Mouse (Mus musculus) limb, embryonic 14.5 days (tissue): ENCODE results near the gene Zfp385b. TPM values are rescaled to one million over a fixed set of nuclear protein-coding genes. Genes with fewer than 3 reads are reported as not detected.
"Not testable (repeated sequence)": the region's sequence is repeated elsewhere in the genome, so short reads cannot be mapped to it uniquely, and the experiment has no call there.

ENCODE experiments used
- ATAC-seq: fragments of 200-750 bp; cut with Nextera tagmentation; 2 replicates; pipeline ENCODE4 v1.8.0; 2017; ENCODE audit warnings: low read depth, moderate number of reproducible peaks, moderate TSS enrichment; ENCODE audit not compliant: low FRiP score
- DNase-seq: peaks from one replicate; pipeline ENCODE4 v3.0.0-alpha.2; 2015; ENCODE audit warnings: low spot score
- H3K27ac ChIP-seq: fragments of 300-500 bp; sonication (generic); replicated peaks from 2 replicates; pipeline ENCODE4 v1.5.1; 2014; ENCODE audit warnings: low read depth, mild to moderate bottlenecking, low read length, moderate library complexity, mixed read lengths
- H3K27me3 ChIP-seq: fragments of 300-500 bp; sonication (generic); 2 replicates; pipeline ENCODE4 v1.6.1; 2014; ENCODE audit warnings: low read length, mixed read lengths; ENCODE audit not compliant: control insufficient read depth, insufficient read depth
- H3K36me3 ChIP-seq: fragments of 300-500 bp; sonication (generic); 2 replicates; pipeline ENCODE4 v1.6.1; 2014; ENCODE audit warnings: mild to moderate bottlenecking, low read length, moderate library complexity, mixed read lengths; ENCODE audit not compliant: control insufficient read depth, insufficient read depth
- H3K4me1 ChIP-seq: fragments of 300-500 bp; sonication (generic); 2 replicates; pipeline ENCODE4 v1.6.1; 2014; ENCODE audit warnings: antibody characterized with exemption, low read length, mixed read lengths; ENCODE audit not compliant: control insufficient read depth, insufficient read depth
- H3K4me2 ChIP-seq: fragments of 300-500 bp; sonication (generic); replicated peaks from 2 replicates; pipeline ENCODE4 v1.6.1; 2014; ENCODE audit warnings: low read depth, mild to moderate bottlenecking, low read length, moderate library complexity; ENCODE audit not compliant: severe bottlenecking
- H3K4me3 ChIP-seq: fragments of 300-500 bp; sonication (generic); replicated peaks from 2 replicates; pipeline ENCODE4 v1.5.1; 2014; ENCODE audit warnings: low read length
- H3K9ac ChIP-seq: fragments of 300-500 bp; sonication (generic); 2 replicates; pipeline ENCODE4 v1.6.1; 2014; ENCODE audit warnings: mild to moderate bottlenecking, low read depth, low read length, moderate library complexity; ENCODE audit not compliant: severe bottlenecking
- H3K9me3 ChIP-seq: fragments of 300-500 bp; sonication (generic); 2 replicates; pipeline ENCODE4 v1.6.1; 2016; ENCODE audit warnings: low read length; ENCODE audit not compliant: control insufficient read depth
- POLR2A ChIP-seq: fragments of 200-500 bp; IDR thresholded peaks from 2 replicates; pipeline ENCODE4 v1.8.0; 2012; ENCODE audit warnings: inconsistent platforms, mild to moderate bottlenecking, moderate library complexity, borderline replicate concordance; ENCODE audit not compliant: insufficient read depth, insufficient read length; ENCODE audit errors: extremely low read depth
- WGBS: fragments of 180-500 bp; shearing (Covaris S2); extraction: QIAGEN DNeasy Blood & Tissue Kit; methylation state at CpG from one replicate; pipeline ENCODE4 v1.1.7; 2014; 5-methylcytosine and 5-hydroxymethylcytosine counted together
- polyA plus RNA-seq, 2 experiments: library from polyadenylated mRNA; depleted of rRNA in 1 of 2; stranded (reverse) in 1 of 2; unstranded in 1 of 2; fragments of >200 nt; fragmentation: Nextera tagmentation in 1 of 2; extraction: Ambion mirVana in 1 of 2; gene quantifications; 2 replicates each; pipeline versions ENCODE4 v1.2.1 to v1.2.3; 2012 to 2014

Zfp385b gene
- polyA plus RNA-seq, 2 experiments = 12.0 to 13.8 TPM

DNA sequence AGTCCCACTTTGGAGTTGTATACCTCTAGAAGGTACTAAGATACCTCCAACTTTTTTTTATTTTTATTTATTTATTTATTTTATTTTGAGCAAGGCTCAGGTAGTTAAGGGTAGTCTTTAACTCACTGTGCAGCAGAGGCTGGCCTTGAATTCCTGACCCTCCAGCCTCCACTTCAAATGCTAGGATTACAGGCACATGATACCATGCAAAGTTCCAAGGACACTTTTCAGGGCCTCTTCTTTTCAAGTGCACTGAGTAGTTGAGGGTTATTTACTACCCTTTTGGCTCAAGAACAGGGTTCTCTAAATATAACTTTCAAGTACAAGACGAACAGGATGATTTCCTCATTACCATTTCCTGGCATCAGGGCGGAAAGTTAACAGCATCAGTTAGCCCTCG, 365.7 kb downstream of the Zfp385b start:
- ATAC-seq = no peak
- DNase-seq = no peak
- WGBS = 55% methylated on average over 3 of the region's 3 CpGs
- Histone ChIP-seq H3K4me1 (no peaks in the 10 kb centered on the region), H3K36me3 (no peaks in the 10 kb centered on the region), H3K27ac (no peak overlapping the region), H3K4me2 (no peak overlapping the region), H3K9me3 (no peaks in the 10 kb centered on the region), H3K4me3 (no peak overlapping the region), H3K27me3 (no peaks in the 10 kb centered on the region), H3K9ac (no peak overlapping the region)
- no peak for TF ChIP-seq POLR2A

DNA sequence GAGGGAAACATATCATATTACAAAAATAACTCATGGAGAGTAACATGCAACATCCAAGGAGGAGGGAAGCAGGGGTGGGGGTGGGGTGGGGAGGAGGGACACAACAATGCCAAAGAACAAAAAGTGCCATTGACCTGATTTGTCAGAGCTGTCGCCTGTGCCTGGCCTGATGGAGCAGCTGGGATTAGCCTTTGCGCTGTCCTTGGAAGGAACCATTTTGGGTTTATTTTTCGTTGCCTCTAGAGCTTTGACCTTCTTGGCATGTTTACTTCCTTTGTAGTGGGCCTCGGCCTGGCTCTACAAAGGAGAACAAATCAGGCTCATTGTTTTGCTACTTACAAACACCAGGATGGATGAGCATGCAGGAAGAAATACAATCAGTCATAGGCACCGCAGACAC, 369.4 kb downstream of the Zfp385b start:
- not testable (repeated sequence) for H3K9me3 ChIP-seq, H3K27ac ChIP-seq, H3K36me3 ChIP-seq, H3K4me1 ChIP-seq, ATAC-seq, H3K4me2 ChIP-seq, H3K9ac ChIP-seq, H3K4me3 ChIP-seq, DNase-seq, H3K27me3 ChIP-seq
- 84% methylated on average over 5 of the region's 5 CpGs for WGBS

DNA sequence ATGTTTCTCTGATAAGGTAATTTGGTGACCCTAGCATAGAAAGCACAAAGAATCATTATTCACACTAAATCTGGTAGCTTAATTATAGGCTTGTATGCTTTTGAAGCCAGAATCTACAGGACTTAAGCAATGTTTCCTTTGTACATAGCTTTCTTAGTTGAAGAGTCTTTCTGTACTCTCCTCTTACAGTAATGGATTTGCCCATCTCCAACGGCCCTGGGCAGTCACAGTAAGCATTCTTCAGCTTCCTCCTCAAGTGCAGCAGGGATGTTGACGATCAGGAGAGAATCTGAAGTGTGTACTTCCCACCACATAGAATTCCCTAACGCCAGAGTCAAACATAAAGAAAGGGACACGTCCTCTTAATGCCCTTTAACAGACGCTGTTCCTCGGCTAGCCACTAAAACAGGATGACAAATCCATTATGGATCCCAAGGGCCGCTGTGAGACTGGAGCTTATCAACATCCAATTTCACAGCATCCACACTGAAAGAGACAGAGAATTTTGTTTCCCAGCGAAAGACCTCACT, 370.4 kb downstream of the Zfp385b start:
- TF ChIP-seq POLR2A = no peak

DNA sequence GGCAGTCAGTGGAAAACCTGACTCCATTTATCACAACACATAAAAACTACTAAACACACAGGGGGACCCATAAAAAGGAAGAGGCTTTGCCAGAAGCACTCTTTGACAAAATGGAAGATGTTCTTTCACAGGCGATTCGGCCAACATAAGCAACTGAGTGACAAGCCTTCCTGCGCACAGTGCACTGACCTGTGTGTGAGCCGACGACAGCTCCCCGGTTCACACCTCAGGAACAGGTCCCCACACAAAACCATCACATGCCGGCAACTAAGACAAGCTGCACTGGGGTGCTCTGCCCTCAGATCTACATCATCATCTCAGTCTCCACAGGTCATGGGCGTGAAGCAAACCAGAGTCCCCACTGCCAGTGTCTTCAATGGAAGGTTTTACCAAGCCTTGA, 375.2 kb downstream of the Zfp385b start:
- ATAC-seq (no peak), DNase-seq (no peak)
- 54% methylated on average over 8 of the region's 8 CpGs for WGBS
- H3K9me3 ChIP-seq = no peaks in the 10 kb centered on the region
- TF ChIP-seq POLR2A = no peak
- no peaks in the 10 kb centered on the region for H3K36me3 ChIP-seq
- H3K9ac ChIP-seq = no peak overlapping the region
- peaks cover 9% of the 10 kb centered on the region for H3K4me1 ChIP-seq
- no peak overlapping the region for H3K4me2 ChIP-seq
- no peaks in the 10 kb centered on the region for H3K27me3 ChIP-seq
- H3K27ac ChIP-seq = no peak overlapping the region
- no peak overlapping the region for H3K4me3 ChIP-seq

More for the DNA sequence above, 370.4 kb downstream of the Zfp385b start:
- no peaks in the 10 kb centered on the region for H3K9me3 ChIP-seq
- DNase-seq = no peak
- H3K4me3 ChIP-seq = no peak overlapping the region
- H3K9ac ChIP-seq = no peak overlapping the region
- no peak overlapping the region for H3K27ac ChIP-seq
- no peaks in the 10 kb centered on the region for H3K27me3 ChIP-seq
- H3K4me1 ChIP-seq = peaks cover 5% of the 10 kb centered on the region
- no peaks in the 10 kb centered on the region for H3K36me3 ChIP-seq
- no peak overlapping the region for H3K4me2 ChIP-seq
- no peak for ATAC-seq
- WGBS = 32% methylated on average over 8 of the region's 8 CpGs

DNA sequence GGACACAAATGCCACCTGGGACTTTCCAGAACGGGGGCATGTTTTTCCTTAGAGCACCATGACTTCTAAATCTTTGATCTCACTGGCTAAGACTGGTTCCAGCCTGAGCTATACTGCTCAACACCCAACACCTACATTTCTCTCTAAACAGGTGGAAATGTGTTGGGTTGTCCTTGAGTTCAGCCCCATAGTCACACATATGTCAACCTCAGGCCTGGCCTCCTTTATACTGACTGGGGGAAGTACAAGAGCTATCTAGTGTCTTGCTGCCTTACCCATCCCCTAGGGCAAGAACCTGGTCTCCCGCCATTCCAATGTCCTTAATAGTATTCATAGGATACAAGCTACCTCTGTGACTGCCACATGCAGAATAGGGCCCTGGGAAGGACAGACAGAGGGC, 378.8 kb downstream of the Zfp385b start:
- ATAC-seq = no peak
- Histone ChIP-seq H3K9me3 (no peaks in the 10 kb centered on the region), H3K4me2 (no peak overlapping the region), H3K27ac (no peak overlapping the region), H3K9ac (no peak overlapping the region), H3K4me1 (peaks cover 9% of the 10 kb centered on the region), H3K36me3 (no peaks in the 10 kb centered on the region), H3K4me3 (no peak overlapping the region), H3K27me3 (no peaks in the 10 kb centered on the region)
- no peak for DNase-seq
- 73% methylated on average over 2 of the region's 2 CpGs for WGBS
- TF ChIP-seq POLR2A = no peak

DNA sequence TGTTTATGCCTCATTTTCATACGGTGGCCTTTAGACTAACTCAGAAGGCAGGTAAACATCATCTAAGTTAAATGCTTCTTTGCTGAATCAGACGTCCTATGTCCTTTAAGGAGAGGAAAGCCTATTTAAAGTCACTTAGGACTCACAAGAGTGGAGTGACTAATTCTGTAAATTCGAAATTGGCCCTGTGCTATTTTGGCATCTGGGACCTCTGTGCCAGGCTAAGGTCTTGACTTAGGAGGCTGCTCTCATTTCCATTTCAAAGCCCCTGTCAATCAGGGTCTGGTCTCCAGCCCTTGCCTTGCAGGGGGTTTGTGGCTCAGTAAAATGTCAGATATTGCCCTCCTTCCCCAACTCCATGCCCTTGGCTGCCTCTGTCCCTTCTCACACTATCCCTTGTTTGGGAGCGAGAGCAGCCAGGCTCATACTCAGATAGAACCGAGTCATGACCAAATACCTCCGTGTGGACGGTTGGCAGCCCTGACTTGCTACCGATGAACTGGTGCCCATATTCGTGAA, 383.1 kb downstream of the Zfp385b start:
- TF ChIP-seq POLR2A = no peak
- WGBS = 69% methylated on average over 9 of the region's 9 CpGs
- no peaks in the 10 kb centered on the region for H3K4me1 ChIP-seq

More for the DNA sequence above, 383.1 kb downstream of the Zfp385b start:
- DNase-seq (no peak), ATAC-seq (no peak)
- no peak overlapping the region for H3K4me3 ChIP-seq
- no peaks in the 10 kb centered on the region for H3K36me3 ChIP-seq
- no peak overlapping the region for H3K27ac ChIP-seq
- no peak overlapping the region for H3K9ac ChIP-seq
- no peaks in the 10 kb centered on the region for H3K27me3 ChIP-seq
- H3K4me2 ChIP-seq = no peak overlapping the region
- H3K9me3 ChIP-seq = no peaks in the 10 kb centered on the region
